Mouse (Mus musculus) G1E (cell line): ENCODE measurements at regions not wholly inside any gene's neighbourhood (a gene's known extent, or its start where the extent isn't known, plus 50 kb on each side); places are given as distances from the start of the nearest gene placed in this dataset.

Source experiments
- ATAC-seq: 2 replicates; pipeline ENCODE4 v1.8.0; 2016; ENCODE audit warnings: mild to moderate bottlenecking; ENCODE audit not compliant: insufficient number of reproducible peaks, poor library complexity, low FRiP score, severe bottlenecking; ENCODE audit errors: extremely low read depth
- DNase-seq: peaks from one replicate; pipeline ENCODE4 v3.0.0; 2012; ENCODE audit warnings: low spot score
- H3K27me3 ChIP-seq: 2 replicates; pipeline ENCODE4 v1.6.1; 2012; ENCODE audit warnings: mild to moderate bottlenecking, low read length, inconsistent platforms; ENCODE audit not compliant: insufficient read depth
- H3K36me3 ChIP-seq: replicated peaks from 2 replicates; pipeline ENCODE3; 2012; ENCODE audit warnings: mild to moderate bottlenecking, inconsistent platforms
- H3K4me1 ChIP-seq: 2 replicates; pipeline ENCODE4 v1.6.1; 2012; ENCODE audit warnings: low read depth, low read length, inconsistent platforms, mixed read lengths; ENCODE audit not compliant: insufficient read depth
- H3K4me3 ChIP-seq: 2 replicates; pipeline ENCODE4 v1.5.1; 2012; ENCODE audit warnings: low read depth, mild to moderate bottlenecking, inconsistent platforms, low read length, moderate library complexity, mixed read lengths
- H3K9me3 ChIP-seq: replicated peaks from 2 replicates; pipeline ENCODE4 v1.6.1; 2012; ENCODE audit warnings: inconsistent platforms
- CTCF ChIP-seq: IDR thresholded peaks from 2 replicates; pipeline ENCODE4 v1.5.1; 2012; ENCODE audit warnings: low read depth, low read length, inconsistent platforms, mixed read lengths
- GATA1 ChIP-seq: IDR thresholded peaks from 2 replicates; pipeline ENCODE4 v1.6.1; 2012; ENCODE audit warnings: borderline replicate concordance, low read length, inconsistent platforms, mixed read lengths
- GATA2 ChIP-seq: IDR thresholded peaks from 2 replicates; pipeline ENCODE4 v1.6.1; 2012; ENCODE audit warnings: low read depth, low read length, inconsistent platforms, borderline replicate concordance
- POLR2AphosphoS5 ChIP-seq: IDR thresholded peaks from 2 replicates; pipeline ENCODE4 v1.6.1; 2012; ENCODE audit warnings: low read depth, low read length, inconsistent platforms; ENCODE audit not compliant: insufficient replicate concordance
- TAL1 ChIP-seq: conservative IDR thresholded peaks from 2 replicates; pipeline ENCODE4 v1.6.1; 2012; ENCODE audit warnings: low read depth, low read length, inconsistent platforms, mixed read lengths

DNA sequence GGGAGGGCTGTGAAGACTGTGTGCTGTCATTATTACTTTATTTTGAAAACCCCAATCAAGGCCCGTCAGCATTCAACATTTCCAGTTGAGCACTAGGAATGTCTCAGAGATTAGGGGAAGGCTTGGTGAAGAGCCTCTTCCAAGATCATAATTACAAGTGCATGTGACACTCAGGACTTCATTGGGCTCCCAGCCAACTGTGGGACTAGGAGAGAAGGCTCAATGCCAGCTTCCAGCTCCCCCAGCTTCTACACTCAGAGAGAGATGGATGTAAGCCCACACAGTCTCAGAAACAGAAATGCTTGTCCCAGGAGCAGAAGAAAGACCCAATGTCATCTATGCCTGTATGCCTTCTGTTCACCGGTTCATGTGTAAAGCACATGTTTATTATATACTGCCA is 169.5 kb downstream of the Ttc32 start:
- Histone ChIP-seq H3K4me1 (no peaks in the 10 kb centered on the region), H3K27me3 (no peaks in the 10 kb centered on the region), H3K4me3 (no peak overlapping the region), H3K9me3 (no peaks in the 10 kb centered on the region), H3K36me3 (no peaks in the 10 kb centered on the region)
- ATAC-seq (no peak), DNase-seq (no peak)
- no peak for TF ChIP-seq GATA2
- no peak for TF ChIP-seq GATA1
- no peak for TF ChIP-seq POLR2AphosphoS5
- TF ChIP-seq TAL1 = no peak
- TF ChIP-seq CTCF = no peak

DNA sequence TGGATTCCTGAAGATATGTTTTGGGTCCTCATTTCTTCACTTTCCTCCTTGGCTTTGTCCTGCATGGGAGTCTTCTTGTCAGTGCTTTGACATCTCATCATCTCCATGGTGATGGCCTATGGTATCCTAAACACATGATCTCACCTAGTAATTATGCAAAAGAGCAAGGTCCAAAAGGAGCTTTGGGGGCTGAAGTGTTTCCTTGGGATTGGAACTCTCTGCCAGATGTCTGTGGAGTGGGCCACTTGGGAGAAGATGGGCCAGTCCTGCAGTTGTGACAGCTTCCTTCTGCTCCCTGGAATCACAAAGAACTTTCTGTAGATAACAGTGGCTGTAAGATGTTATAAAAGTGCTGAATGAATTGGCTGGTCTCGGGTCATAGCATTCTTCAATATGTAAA is 182.4 kb downstream of the Ttc32 start:
- ATAC-seq (no peak), DNase-seq (no peak)
- Histone ChIP-seq H3K9me3 (peaks cover 6% of the 10 kb centered on the region), H3K27me3 (no peaks in the 10 kb centered on the region), H3K36me3 (no peaks in the 10 kb centered on the region), H3K4me1 (no peaks in the 10 kb centered on the region), H3K4me3 (no peak overlapping the region)
- TF ChIP-seq TAL1 (no peak), CTCF (no peak), POLR2AphosphoS5 (no peak), GATA2 (no peak), GATA1 (no peak)

GRCm38 (mm10) chr12:9224971-9225370 is 195.2 kb downstream of the Ttc32 start:
- ATAC-seq = no peak
- H3K36me3 ChIP-seq = no peaks in the 10 kb centered on the region
- no peaks in the 10 kb centered on the region for H3K27me3 ChIP-seq
- TF ChIP-seq POLR2AphosphoS5 (no peak), GATA1 (no peak), GATA2 (no peak), CTCF (no peak), TAL1 (no peak)
- H3K4me3 ChIP-seq = no peak overlapping the region
- H3K9me3 ChIP-seq = no peaks in the 10 kb centered on the region; the same call in 1 of the 2 replicates
- no peak for DNase-seq
- H3K4me1 ChIP-seq = no peaks in the 10 kb centered on the region

DNA sequence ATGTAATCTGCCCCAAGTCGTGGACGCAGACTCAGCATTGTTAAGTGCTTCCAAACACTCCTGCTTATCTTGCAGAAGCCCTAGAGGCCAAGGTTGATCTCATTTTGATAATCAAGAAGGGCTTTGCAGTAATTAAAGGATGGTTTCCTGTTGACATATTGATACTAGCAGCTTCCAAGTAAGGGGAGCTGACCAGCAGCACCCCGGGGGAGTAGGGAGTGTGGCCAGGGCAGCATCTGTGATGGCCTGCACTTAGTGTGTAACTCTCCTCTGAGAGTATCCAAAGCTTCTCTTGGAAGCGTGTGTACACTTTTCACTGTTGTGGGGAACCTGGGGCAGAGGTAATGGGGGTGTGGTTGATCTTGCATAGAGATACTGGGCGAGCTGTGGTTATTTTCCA is 198.1 kb downstream of the Ttc32 start:
- Histone ChIP-seq H3K27me3 (no peaks in the 10 kb centered on the region), H3K4me3 (no peak overlapping the region), H3K36me3 (no peaks in the 10 kb centered on the region), H3K4me1 (no peaks in the 10 kb centered on the region), H3K9me3 (no peaks in the 10 kb centered on the region; the same call in 1 of the 2 replicates)
- ATAC-seq = no peak
- DNase-seq = no peak
- TF ChIP-seq CTCF (no peak), TAL1 (no peak), GATA1 (no peak), POLR2AphosphoS5 (no peak), GATA2 (no peak)

- Histone ChIP-seq H3K36me3 (no peaks in the 10 kb centered on the region), H3K4me1 (no peaks in the 10 kb centered on the region), H3K9me3 (no peaks in the 10 kb centered on the region; the same call in 1 of the 2 replicates), H3K27me3 (no peaks in the 10 kb centered on the region), H3K4me3 (no peak overlapping the region)
- TF ChIP-seq GATA2 = no peak
- no peak for ATAC-seq
- no peak for DNase-seq
Observed at GRCm38 (mm10) chr12:9228486-9228885, 198.7 kb downstream of the Ttc32 start.

DNA sequence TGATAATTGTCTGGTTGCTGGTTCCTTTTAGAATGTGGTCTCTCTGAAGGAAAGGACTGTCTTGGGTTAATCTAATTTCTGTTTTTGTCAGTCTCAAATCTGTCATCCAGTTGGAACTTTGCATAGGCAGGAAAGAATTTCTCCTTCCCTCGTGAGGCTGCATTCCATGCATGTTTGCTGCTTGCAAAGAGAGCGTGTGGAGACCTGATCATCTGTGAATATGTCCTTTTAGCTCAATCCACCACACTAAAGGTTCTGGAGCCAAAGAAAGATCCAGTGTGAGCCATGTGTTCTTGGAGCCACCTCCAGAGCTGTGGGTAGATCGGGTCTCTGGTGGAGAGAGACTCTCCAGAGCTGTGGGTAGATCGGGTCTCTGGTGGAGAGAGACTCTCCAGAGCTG is 200.2 kb downstream of the Ttc32 start:
- TF ChIP-seq CTCF = no peak
- TF ChIP-seq TAL1 = no peak
- no peak for TF ChIP-seq GATA2
- TF ChIP-seq POLR2AphosphoS5 = no peak
- TF ChIP-seq GATA1 = no peak
- Histone ChIP-seq H3K9me3 (no peaks in the 10 kb centered on the region; the same call in 1 of the 2 replicates), H3K27me3 (no peaks in the 10 kb centered on the region), H3K36me3 (no peaks in the 10 kb centered on the region), H3K4me3 (no peak overlapping the region), H3K4me1 (no peaks in the 10 kb centered on the region)
- DNase-seq (no peak), ATAC-seq (no peak)

DNA sequence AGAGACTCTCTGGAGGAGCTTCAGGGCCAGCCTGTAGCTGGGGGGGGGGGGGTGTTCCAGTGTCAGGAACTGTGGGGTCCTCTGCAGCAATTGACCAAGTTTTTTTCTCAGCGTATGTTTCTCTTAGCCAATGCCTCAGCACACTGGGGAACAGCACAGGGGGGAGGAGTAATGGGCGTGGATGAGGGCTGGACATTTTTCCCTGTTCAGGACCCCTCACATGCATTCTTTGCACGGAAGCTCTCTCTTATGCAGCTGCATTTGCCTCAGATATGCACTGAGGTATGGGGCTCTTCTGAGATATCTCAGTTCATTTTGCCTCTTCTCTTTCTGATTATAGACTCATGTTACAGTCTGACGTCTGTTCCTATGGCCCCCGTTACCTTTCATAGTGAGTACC is 200.8 kb downstream of the Ttc32 start:
- H3K9me3 ChIP-seq = no peaks in the 10 kb centered on the region
- ATAC-seq = no peak
- no peaks in the 10 kb centered on the region for H3K36me3 ChIP-seq
- no peak overlapping the region for H3K4me3 ChIP-seq
- H3K27me3 ChIP-seq = no peaks in the 10 kb centered on the region
- TF ChIP-seq GATA1 (no peak), GATA2 (no peak), CTCF (no peak), POLR2AphosphoS5 (no peak), TAL1 (no peak)
- no peak for DNase-seq
- no peaks in the 10 kb centered on the region for H3K4me1 ChIP-seq
